Mouse (Mus musculus) layer of hippocampus, postnatal 10 days (tissue): ENCODE results near the gene Bnip2. TPM values are rescaled to one million over a fixed set of nuclear protein-coding genes. Genes with fewer than 3 reads are reported as not detected.
A peak's percentile ranks its signal among the peaks of the same experiment; 100 is the strongest.
"Not testable (repeated sequence)": the region's sequence is repeated elsewhere in the genome, so short reads cannot be mapped to it uniquely, and the experiment has no call there.

Experiments
- DNase-seq, 2 experiments: peaks; one replicate each; pipeline ENCODE4 v3.0.0; 2021; ENCODE audit warnings: low spot score in 2 of 2
- total RNA-seq, 2 experiments: library from RNA; stranded (reverse); gene quantifications; 2 replicates each; pipeline ENCODE4 v1.2.3; 2021

Bnip2 gene
- total RNA-seq, 2 experiments from 2014 or later, result 39.5 to 47.6 TPM

DNA sequence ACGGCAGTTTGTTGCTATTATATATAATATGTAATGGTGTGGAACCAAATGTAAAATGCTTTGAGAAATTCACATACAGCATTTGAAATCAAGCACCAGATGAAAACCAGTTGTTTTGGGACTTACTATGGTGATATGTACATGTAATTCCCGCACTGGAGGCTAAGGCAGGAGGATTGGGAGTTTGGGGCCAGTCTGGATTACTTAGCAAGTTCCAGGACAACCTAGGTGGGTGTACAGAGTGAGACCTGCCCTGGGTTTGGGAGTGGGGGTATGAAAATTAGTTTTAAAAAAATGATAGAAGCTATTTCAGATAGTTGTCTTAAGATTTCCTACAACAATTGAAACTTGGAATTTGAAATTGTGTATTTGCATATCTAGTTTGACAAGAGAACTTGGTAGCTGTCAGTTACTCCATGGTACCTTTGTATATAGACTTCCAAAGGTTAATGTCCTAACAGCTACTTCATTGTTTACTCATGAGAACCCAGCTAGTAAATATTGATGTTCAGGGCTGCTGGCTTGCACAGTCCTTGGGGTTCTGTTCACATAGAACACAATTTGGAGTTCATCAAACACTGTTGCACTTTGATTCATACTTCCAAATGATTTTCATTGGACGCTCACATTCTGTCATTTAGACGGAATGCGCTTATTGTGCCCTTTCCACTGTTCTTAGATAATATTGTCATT is 21.7 kb downstream of the Bnip2 start:
- no peak for DNase-seq

DNA sequence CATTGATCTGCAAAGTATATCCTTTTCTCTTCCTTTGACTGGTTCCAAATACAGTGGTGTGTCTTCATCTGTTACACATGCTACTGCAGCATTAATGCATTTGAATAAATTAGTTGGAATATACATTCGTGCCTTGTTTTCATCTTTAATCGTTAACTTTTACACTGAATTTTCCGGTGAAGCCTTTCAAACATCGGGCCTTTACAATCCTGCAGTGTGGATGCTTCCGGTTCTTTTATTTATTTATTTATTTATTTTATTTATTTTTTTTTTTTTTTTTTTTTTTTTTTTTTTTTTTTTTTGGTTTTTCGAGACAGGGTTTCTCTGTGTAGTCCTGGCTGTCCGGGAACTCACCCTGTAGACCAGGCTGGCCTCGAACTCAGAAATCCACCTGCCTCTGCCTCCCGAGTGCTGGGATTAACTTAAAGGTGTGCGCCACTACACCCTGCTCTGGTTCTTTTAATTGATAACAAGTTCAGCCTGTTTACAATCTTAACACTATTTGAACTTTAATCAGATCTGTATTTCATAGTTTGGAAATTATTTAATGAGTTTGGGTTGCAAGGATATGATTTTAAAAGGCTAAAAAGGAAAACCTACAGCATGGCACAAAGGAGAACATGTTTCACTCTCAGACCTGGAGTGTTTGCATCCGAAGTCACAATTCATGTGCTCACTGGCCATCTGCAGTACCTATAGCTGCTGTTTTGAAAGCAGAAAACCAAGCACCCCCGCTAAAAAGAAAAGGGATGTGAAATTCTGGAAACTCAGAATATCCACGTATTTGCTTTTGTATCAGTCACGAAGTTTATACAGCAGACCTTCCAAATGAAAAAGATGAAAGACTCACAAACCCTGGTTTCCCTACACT is 22.5 kb downstream of the Bnip2 start:
- no peak for DNase-seq

DNA sequence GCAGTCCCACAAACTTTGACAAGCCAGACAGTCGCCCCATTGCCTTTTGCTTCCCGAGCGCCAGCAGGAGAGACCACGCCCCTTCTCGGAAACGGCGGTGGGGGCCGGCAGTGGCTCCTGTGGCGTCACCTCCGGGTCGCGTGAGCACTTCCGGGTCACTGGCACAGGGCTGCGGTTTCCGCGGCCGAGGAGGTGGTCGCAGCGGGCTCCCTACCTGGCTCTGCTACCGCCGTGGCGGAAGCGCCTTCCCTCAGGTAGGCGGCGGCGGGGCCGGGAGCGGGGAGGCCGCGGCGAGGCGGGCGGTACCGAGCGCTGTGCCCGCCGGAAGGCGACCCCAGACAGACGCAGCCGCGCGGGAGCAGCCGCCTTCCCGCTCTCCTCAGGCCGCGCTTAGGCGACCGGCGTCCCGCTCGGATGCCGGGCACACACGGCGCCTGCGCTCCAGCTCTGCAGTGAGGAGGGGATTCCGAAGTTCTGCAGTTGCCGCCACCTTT is 23.2 kb downstream of the Bnip2 start, which contains the start of gene Gtf2a2:
TSS of gene Gtf2a2 (plus strand) at position 143 of the 494 bp plus-strand sequence.
- peak; percentile 93 to 96 for DNase-seq

DNA sequence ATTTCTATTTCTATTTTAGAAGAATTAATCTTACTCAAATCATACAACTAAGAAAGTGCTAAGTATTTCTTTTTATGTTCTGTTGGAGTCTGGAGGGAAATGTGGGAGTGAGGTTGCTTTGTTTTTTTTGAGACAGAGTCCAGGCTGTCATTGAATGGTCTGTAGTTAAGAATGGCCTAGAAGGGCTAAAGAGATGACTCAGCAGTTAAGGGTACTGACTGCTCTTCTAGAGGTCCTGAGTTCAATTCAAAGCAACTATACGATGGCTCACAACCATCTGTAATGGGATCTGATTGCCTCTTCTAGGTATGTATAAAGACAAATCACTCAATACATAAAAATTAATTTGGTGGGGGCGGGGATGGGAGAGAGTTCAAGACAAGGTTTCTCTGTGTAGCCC is 26.4 kb downstream of the Bnip2 start:
- DNase-seq, result no peak

DNA sequence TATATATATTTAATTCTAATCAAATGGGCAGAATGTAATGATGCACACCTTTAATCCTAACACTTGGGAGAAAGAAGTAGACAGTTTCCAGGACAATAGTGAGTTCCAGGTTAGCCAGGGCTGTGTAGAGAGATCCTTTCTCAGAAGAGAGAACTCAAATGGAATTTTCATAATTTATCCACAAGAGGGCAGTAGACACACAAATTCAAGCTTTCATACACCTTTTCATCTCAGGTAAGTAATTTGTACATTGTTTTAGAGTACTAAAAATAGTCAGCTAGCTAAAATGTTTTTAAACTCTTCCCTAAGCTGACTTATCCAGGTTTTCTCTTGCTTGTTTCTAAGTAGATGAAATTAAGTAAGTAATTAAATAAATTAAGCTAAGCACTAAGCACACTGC is 29.6 kb downstream of the Bnip2 start:
- no peak for DNase-seq

DNA sequence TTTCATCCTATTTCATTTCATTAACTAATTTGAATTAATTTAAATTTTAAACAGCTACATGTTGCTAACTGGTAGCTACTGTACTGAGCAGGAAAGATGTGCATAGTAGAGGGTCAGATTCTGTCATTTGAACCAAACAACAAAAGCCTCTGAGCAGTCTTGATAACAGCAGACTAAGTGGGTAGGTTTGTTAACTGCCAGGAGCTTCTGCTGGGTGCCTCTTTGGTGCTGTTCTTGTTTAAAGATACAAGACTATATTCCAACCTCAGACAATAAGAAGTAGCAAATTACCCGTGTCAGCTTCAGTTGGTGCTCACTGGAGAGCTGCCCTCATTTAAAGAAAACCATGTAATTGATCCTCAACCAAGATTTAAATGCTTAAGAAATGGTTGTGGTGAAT is 32.3 kb downstream of the Bnip2 start:
- DNase-seq, result no peak

DNA sequence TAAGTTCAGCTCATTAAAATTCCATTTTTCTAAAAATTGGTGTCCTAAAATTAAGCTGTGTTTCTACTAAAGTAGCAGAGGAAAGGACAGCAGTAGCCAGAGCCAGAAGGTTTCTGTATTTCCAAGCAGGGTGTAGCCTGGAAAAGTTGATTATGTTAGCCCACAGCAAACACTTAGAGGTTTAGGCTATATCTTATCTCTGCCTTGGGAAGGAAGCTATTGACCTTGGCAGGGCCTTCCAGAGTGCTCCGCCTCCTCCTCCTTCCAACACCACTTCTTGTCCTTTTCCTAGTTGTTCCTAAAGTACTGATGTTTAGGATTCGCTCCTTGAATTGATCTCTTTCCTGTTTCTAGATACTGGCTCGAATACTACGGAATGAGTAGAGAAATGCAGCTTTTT is 32.8 kb downstream of the Bnip2 start:
- DNase-seq, result no peak

DNA sequence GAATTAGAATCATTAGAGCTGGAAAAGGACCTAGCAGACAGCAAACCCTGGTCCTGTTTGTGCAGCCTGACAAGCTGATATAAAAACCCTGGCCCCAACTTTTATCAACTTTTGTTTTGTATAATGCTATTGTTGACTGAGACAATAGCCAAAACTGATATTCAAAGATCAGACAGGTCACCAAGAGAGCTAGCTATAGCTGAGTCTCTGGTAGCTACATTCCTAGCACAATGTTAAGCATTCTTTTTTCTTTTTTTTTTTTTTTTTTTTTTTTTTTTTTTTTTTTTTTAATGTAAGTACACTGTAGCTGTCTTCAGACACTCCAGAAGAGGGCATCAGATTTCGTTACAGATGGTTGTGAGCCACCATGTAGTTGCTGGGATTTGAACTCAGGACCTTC is 34.3 kb downstream of the Bnip2 start:
- not testable (repeated sequence) for DNase-seq

DNA sequence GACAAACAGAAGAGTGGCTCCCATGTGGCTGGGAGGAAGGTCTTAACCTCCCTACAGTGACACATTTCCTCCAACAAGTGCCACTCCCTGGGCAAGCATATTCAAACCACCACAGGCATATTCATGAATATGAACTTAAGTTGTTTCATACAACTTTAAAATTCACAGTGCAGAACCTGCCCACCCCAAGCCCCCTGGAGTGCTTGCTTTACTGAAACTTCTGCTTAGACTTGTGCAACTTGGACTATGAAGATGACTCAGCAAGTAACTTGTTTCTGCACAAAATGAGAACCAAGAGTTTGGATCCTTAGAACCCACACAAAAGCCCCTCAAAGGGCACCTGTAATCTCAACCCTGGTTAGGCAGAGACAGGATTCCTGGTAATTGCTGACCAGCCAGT is 35.4 kb downstream of the Bnip2 start:
- DNase-seq, result no peak

DNA sequence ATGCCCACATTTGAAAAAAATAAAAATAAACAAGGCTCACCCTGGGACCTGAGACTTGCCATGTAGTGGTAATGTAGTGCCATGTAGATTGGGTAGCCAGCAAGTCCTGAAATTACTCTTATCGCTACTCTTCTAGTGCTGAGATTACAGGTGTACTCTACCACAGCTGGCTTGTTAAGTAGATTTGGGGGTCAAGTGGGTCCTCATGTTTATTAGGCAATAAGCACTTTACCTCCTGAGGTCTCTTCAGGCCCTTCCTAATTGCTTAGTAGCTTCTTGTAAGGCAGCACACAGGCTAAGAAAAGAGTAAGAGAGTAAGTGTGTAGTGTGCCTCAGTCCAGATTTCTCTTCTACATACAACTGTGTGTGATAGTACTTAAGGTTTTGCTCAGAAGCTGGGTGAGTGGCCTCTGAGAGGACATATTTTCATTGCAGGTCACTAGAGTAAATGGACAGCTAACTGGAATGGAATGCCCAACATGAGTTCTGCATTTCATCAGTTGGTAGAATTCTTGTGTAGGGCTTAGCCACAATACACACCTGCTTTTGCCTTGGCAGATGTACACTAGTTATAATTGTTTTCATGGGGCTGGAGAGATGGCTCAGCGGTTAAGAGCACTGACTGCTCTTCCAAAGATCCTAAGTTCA is 36.2 kb downstream of the Bnip2 start:
- DNase-seq, result no peak

DNA sequence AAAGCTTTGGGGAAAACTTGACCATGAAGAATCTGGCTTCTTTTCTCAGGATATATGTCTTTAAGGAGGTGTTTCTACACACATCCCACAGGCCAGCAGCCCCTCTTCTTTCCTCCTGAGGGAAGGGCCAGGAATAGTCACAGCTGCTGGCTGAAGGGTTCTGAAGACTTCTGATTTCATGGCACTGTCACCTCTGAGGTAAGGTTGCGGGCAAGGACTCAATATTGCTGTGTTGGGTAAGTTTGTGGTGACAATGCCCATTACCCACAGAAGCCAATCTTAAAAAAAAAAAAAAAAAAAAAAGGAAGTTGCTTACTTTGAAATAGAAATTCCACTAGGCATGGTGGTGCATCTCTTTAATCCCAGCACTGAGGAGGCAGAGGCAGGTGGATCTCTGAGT is 42.9 kb downstream of the Bnip2 start:
- DNase-seq, result no peak

DNA sequence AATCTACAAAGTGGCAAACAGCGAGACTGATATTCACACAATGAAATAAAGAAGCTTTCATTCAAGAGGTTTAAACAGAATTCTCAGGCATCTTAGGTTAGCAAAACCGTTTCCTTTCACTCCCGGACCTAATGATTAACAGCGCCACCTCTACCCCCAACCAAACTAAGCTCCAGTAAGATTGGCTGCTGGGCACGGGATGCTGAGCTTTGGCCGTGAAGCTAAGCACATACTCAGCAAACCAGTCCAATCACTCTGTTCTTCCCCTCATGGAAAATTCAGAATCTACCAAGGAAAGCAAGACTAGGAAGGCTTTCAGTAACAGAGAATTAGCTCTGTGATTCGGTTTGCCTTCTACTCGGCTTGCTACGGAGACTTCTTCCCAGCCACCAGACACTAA is 43.8 kb downstream of the Bnip2 start:
- DNase-seq, result no peak

DNA sequence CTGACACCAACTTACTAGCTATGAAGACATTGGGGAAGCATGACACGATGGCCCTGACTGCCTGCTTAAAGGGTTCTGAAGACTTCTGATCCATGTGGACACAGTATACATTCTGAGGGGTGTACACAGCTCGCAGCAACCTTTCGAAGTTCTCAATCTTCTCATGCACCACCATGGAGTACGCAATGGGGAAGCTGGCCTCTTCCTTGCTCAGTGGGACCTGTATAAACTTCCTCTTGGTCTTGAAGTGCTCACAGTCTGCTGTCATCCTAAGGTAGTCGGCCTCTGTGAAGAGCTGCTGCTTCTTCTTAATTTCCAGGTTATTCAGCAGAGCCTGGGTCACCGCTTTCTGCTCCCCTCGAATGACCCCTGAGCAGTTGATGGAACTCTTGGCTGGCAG is 45.4 kb downstream of the Bnip2 start:
- DNase-seq, result no peak

DNA sequence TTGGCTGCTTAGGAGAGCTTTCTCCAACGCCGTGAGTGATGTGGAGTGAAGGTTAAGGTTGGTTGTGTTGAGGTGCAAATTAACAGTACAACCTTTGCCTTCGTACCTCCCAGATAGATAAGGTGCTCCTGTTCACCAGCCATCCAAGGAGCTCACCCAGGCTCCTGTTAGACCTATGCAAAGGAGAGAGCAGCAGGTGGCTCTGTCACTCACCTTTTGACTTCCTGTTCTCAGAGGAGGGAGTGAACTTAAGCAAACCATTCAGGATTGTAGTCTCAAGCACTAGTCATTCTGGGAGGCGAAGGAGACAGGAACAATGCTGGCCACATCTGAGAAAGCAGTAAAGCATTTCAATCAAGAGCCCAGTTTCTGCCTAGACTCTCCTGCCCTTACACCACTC is 47.4 kb downstream of the Bnip2 start:
- DNase-seq, result no peak

DNA sequence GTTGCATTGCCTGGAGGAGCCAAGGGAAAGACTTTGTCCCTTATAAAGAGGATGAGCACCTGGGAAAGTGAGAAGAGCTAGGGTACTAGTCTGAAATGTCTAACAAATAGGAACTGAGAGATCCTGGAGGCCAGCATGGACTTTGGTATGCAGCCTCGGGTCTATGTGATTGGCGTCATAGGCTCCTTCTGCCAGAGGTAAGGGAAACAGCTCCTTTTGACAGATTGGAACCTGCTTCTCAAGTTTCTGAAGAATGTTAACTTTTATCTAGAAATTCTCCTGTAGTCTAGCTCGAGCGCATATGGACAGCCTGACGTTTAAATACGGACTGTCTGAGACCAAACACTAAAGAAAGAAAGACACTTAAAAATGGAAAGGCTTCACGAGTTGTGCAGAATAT is 48.7 kb downstream of the Bnip2 start, which contains the start of gene Gcnt3:
TSS of gene Gcnt3 (minus strand) at position 101 of the 400 bp plus-strand sequence.
- no peak for DNase-seq

DNA sequence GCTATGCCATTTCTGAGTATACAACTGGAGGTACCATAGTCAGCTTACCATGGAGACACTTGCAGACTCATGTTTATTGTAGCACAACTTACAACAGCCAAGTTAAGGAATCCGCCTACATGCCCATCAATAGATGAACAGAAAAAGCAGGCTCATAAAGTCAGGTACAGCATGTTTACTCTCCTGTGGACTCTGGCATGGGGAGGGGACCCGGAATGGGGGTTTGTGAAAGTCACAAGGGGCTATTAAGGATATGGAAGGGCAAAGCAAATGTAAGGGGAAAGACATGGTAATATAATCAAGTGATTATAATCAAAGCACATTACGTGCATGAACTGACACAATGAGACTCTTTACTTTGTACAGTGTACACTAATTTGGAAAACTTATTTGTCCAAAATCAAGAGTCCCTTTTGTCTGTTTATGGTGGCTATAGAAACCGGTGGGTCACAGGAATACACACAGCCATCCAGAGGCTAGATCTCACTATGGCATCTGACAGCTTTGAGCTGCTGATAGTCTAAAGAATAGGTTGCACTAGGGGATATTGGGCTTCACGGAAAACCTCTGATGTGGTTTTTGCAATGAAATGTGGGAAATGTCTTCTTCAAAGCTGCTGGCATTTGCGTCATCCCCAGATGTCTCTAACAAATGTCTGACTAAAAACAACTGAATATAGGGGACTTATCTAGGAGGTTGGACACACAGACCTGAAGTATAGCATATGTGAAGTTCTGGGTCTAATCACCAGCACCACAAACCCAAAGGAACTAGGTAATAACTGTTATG is 50.5 kb downstream of the Bnip2 start:
- DNase-seq, result no peak

DNA sequence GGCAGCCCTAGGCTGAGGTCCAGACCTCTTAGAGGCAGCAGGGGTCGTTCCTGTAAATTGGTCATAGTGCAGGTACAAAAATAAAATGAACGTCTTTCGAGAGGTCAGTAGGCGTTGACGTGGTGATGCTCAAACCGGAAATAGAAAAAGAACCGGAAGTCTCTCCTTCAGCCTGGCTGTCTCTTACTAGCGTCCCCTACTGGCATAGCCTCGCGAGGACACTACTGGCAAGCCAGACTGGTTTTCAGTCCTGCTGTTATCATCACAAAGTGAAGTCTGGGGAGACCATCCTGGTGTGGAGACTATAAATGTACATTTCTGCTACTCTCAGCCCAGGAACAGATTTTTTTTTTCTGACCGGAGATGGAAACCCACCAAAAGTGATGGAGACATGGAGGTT is 51.3 kb downstream of the Bnip2 start:
- DNase-seq, result no peak

DNA sequence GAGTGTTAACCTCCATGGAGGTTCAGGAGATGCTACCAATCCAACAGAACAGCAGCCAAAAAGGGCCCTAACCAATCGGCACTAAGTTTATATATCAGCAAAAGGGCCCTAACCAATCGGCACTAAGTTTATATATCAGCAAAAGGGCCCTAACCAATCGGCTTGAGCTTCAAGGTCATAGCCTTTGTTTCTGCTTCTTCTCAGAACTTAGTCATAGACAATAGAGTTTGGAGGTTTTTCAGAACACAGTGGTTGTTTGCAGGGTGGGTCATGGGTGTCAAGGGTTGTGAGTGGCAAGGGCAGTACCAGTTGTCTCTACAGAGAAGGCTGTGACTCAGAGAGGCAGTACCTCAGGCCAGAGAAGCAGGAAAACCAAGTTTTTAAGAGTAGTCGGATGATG is 52.9 kb downstream of the Bnip2 start:
- DNase-seq, result no peak

DNA sequence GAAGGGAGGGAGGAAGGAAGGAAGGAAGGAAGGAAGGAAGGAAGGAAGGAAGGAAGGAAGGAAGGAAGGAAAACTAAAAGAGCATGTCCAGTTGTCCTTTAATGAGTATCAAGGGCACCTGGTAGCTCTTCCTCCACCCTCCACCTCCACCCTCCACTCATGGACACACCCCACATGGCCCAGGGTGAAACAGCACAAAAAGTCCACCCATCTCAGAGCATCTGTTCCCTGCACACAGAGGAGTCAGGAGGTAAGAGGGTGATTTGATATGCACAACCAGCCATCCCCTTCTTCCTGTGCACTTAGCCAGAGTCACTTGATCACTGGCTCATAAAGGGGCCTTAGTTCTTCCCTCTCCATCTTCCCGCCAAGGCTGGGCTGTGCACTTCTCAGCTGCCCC is 53.7 kb downstream of the Bnip2 start:
- no peak for DNase-seq

DNA sequence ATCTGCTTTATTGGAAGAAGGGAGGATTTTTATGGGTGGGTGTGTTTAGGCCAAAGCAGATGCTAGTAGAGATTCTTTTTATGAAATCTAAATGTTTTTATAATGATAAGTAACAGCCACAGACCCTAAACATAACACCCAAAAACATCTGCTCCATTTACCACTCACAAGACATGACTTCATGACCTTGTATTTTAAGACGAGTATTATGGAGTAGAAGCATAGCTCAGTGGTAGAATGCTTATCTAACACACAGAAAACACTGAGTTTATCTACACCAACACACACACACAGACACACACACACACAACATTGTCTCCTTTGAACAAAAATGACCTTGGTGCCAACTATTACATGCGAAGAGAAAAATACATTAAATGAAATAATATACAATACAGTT is 55.6 kb downstream of the Bnip2 start:
- no peak for DNase-seq

DNA sequence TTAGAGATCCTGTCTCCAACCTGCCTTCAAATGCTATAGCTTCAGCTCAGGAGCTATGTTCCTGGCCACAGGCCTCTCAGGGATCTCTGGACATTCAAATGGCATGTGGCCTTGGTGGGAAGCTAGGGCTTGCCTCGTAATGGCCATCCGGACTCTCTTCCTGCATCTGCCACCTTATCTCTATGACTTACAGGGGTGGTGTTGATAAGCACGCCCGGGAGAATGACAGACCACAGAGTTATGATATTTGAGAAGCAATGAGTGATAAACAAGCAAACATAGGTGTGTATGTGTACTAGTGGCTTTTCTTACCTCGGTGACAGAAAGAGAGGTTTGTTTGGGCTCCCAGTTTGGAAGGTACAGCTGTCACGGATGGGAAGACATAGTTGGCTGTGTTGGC is 57.0 kb downstream of the Bnip2 start:
- DNase-seq, result no peak
